Mouse (Mus musculus) hindbrain, postnatal 0 days (tissue): ENCODE measurements around the gene Actn4. TPM values are rescaled to one million over a fixed set of nuclear protein-coding genes. Genes with fewer than 3 reads are reported as not detected.
A peak's percentile ranks its signal among the peaks of the same experiment; 100 is the strongest.
"Not testable (repeated sequence)": the region's sequence is repeated elsewhere in the genome, so short reads cannot be mapped to it uniquely, and the experiment has no call there.

Source experiments
- ATAC-seq: fragments of 200-750 bp; cut with Nextera tagmentation; 2 replicates; pipeline ENCODE4 v1.8.0; 2017; ENCODE audit warnings: mild to moderate bottlenecking, moderate TSS enrichment, moderate library complexity
- DNase-seq: peaks from one replicate; pipeline ENCODE4 v3.0.0-alpha.2; 2015; ENCODE audit warnings: low spot score
- H3K27ac ChIP-seq: fragments of 300-500 bp; sonication (generic); 2 replicates; pipeline ENCODE4 v1.5.1; 2014; ENCODE audit warnings: mild to moderate bottlenecking
- H3K27me3 ChIP-seq: fragments of 300-500 bp; sonication (generic); 2 replicates; pipeline ENCODE4 v1.6.1; 2014; ENCODE audit warnings: low read length, mixed read lengths; ENCODE audit not compliant: insufficient read depth
- H3K36me3 ChIP-seq: fragments of 300-500 bp; sonication (generic); 2 replicates; pipeline ENCODE4 v1.6.1; 2014; ENCODE audit warnings: low read length, mixed read lengths; ENCODE audit not compliant: insufficient read depth
- H3K4me1 ChIP-seq: fragments of 300-500 bp; sonication (generic); 2 replicates; pipeline ENCODE4 v1.6.1; 2014; ENCODE audit warnings: antibody characterized with exemption, low read length, mixed read lengths; ENCODE audit not compliant: insufficient read depth
- H3K4me2 ChIP-seq: fragments of 300-500 bp; sonication (generic); 2 replicates; pipeline ENCODE4 v1.6.1; 2014; ENCODE audit warnings: low read depth, mild to moderate bottlenecking, low read length, moderate library complexity, mixed read lengths
- H3K4me3 ChIP-seq: fragments of 300-500 bp; sonication (generic); 2 replicates; pipeline ENCODE4 v1.5.1; 2014; ENCODE audit warnings: low read length
- H3K9ac ChIP-seq: fragments of 300-500 bp; sonication (generic); replicated peaks from 2 replicates; pipeline ENCODE4 v1.6.1; 2014; ENCODE audit warnings: mild to moderate bottlenecking, low read length, moderate library complexity, mixed read lengths
- H3K9me3 ChIP-seq: fragments of 300-500 bp; sonication (generic); 2 replicates; pipeline ENCODE4 v1.6.1; 2016; ENCODE audit warnings: low read length, mixed read lengths
- CTCF ChIP-seq: IDR thresholded peaks from 2 replicates; pipeline ENCODE4 v1.5.1; 2016; ENCODE audit warnings: antibody characterized with exemption, control low read depth, low read depth
- WGBS: fragments of 180-500 bp; shearing (Covaris S2); extraction: QIAGEN DNeasy Blood & Tissue Kit; methylation state at CpG from one replicate; pipeline ENCODE4 v1.1.7; 2014; 5-methylcytosine and 5-hydroxymethylcytosine counted together
- polyA plus RNA-seq: library from polyadenylated mRNA; unstranded; fragments of >200 nt; fragmentation: Nextera tagmentation; extraction: Ambion mirVana; gene quantifications from 2 replicates; pipeline ENCODE4 v1.2.1, GENCODE M21; 2015
- total RNA-seq: library from RNA; depleted of rRNA; stranded (reverse); fragments of >200 nt; gene quantifications from 2 replicates; pipeline ENCODE4 v1.2.3, GENCODE M21; 2014

Actn4 gene
- total and polyA plus RNA-seq, 2 experiments from 2014 or later: 85.7 to 114 TPM

DNA sequence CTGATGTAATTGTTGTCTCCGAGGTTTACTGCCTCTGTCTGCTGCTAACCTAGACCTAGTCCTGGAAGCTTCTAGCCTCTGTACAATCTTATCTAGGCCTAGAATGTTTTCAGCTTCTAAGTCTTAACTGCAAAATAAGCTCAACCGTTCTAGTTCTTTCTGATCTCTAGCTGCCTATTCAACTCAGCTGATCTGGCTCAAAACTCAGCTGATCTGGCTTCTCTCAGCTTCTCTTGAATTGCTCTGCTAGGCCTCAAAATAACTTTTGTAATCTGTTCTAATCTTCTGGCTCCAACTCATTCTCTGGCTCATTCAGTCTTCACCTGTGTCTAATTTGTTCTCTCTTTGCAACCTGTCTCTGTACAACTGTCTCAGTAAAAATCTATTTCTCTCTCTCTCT, 87.6 kb downstream of the Actn4 start:
- Histone ChIP-seq H3K9ac (no peak overlapping the region), H3K4me2 (no peak overlapping the region), H3K27ac (no peak overlapping the region), H3K27me3 (no peaks in the 10 kb centered on the region), H3K4me1 (no peaks in the 10 kb centered on the region), H3K9me3 (no peaks in the 10 kb centered on the region), H3K4me3 (no peak overlapping the region), H3K36me3 (no peaks in the 10 kb centered on the region)
- no peak for DNase-seq
- WGBS: 88% methylated on average over 2 of the region's 2 CpGs
- no peak for ATAC-seq
- no peak for TF ChIP-seq CTCF

DNA sequence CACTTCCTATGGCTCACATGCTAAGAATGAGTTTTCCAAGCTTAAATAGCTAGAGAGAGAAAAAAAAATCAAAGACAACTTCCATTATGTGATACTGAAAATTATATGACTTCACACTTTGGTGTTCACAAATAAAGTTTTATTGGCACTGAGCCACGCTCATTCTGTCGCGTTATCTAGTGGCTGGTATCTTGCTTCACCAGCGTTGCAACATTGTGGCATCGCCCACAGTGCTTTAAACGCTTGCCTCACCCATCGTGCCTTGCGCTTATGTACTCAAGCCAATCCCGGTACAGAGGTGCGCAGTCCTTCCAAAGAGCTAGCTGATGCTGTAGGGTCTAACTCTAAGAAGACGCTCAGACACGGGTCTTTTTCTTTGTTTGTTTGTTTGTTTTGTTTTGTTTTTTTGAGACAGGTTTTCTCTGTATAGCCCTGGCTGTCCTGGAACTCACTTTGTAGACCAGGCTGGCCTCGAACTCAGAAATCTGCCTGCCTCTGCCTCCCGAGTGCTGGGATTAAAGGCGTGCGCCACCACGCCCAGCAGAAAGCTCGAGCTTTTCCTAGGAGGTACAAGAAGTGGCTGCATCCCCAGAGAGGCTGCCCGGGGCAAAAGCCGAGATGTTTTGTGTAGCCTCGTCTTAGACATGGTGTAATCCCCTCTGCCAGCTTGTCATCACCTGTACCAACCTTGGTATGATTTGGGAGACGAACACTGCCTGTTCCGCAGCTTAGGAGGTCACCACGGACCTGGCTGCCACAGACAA, 91.1 kb downstream of the Actn4 start:
- Histone ChIP-seq H3K9me3 (no peaks in the 10 kb centered on the region), H3K4me2 (no peak overlapping the region), H3K27ac (no peak overlapping the region), H3K27me3 (no peaks in the 10 kb centered on the region), H3K4me3 (no peak overlapping the region), H3K9ac (no peak overlapping the region), H3K4me1 (no peaks in the 10 kb centered on the region), H3K36me3 (no peaks in the 10 kb centered on the region)
- 87% methylated on average over 24 of the region's 24 CpGs for WGBS
- DNase-seq: no peak
- ATAC-seq: no peak
- no peak for TF ChIP-seq CTCF

DNA sequence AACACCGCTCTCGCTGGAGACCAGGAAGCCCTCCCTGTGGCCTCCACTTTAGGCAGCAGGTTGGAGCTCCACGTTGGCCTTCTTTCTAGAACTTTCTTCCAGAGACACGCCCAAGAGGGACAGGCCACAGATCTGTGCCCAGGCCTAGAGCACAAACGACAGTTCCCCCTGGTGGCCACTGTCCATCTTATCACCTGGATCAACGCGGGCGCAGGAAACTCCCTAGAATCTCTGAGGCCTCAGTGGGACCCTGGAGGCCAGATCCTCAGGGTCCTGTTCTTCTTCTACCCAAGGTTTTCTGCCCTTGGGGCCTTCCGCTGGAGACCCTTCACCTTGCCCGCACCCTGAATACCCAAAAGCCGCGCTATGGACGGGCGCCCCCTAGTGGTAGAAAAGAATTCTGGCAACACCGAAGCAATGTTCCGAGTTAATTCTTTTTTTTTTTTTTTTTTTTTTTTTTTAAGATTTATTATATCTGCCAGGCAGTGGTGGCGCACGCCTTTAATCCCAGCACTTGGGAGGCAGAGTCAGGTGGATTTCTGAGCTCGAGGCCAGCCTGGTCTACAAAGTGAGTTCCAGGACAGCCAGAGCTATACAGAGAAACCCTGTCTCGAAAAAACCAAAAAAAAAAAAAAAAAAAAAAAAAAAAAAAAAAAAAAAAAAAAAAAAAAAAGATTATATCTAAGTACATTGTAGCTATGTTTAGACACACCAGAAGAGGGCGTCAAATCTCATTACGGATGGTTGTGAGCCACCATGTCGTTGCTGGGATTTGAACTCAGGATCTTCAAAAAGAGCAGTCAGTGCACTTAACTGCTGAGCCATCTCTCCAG, 94.4 kb downstream of the Actn4 start:
- TF ChIP-seq CTCF: peak; percentile 72
- 27% methylated on average over 23 of the region's 23 CpGs for WGBS
- H3K36me3 ChIP-seq, H3K4me1 ChIP-seq, H3K9me3 ChIP-seq, H3K4me3 ChIP-seq, H3K9ac ChIP-seq, H3K27ac ChIP-seq, H3K27me3 ChIP-seq: not testable (repeated sequence)
- 0 out of 2 replicates have a peak overlapping the region, but pooled peaks have one; percentile 16 for H3K4me2 ChIP-seq
- ATAC-seq (peak; percentile 57), DNase-seq (peak; percentile 71)

- no peak for DNase-seq
- Histone ChIP-seq H3K27me3 (no peaks in the 10 kb centered on the region), H3K4me1 (no peaks in the 10 kb centered on the region), H3K36me3 (no peaks in the 10 kb centered on the region), H3K4me2 (no peak overlapping the region), H3K4me3 (no peak overlapping the region), H3K9ac (no peak overlapping the region), H3K9me3 (no peaks in the 10 kb centered on the region), H3K27ac (no peak overlapping the region)
- WGBS: 94% methylated on average over 28 of the region's 28 CpGs
- peak; percentile 28; the same call in 1 of the 2 replicates for ATAC-seq
- no peak for TF ChIP-seq CTCF
Measured at GRCm38 (mm10) chr7:28866769-28867507, 95.2 kb downstream of the Actn4 start.

GRCm38 (mm10) chr7:28865481-28866300, 96.4 kb downstream of the Actn4 start:
- H3K4me1 ChIP-seq: no peaks in the 10 kb centered on the region

GRCm38 (mm10) chr7:28864288-28864750, 97.8 kb downstream of the Actn4 start:
- H3K9me3 ChIP-seq: no peaks in the 10 kb centered on the region
- no peaks in the 10 kb centered on the region for H3K27me3 ChIP-seq
- DNase-seq (no peak), ATAC-seq (no peak)
- TF ChIP-seq CTCF: no peak
- no peak overlapping the region for H3K9ac ChIP-seq
- H3K4me3 ChIP-seq: no peak overlapping the region
- no peak overlapping the region for H3K27ac ChIP-seq
- no peak overlapping the region for H3K4me2 ChIP-seq
- no peaks in the 10 kb centered on the region for H3K4me1 ChIP-seq
- 23% methylated on average over 9 of the region's 9 CpGs for WGBS
- H3K36me3 ChIP-seq: no peaks in the 10 kb centered on the region

More at GRCm38 (mm10) chr7:28865481-28866300, 96.4 kb downstream of the Actn4 start:
- no peaks in the 10 kb centered on the region for H3K36me3 ChIP-seq
- H3K27me3 ChIP-seq: no peaks in the 10 kb centered on the region
- no peaks in the 10 kb centered on the region for H3K9me3 ChIP-seq
- peak overlapping the region; percentile 11; the same call in 1 of the 2 replicates for H3K4me3 ChIP-seq
- peak; percentile 41; the same call in 1 of the 2 replicates for TF ChIP-seq CTCF
- WGBS: 47% methylated on average over 33 of the region's 33 CpGs
- peak overlapping the region; percentile 38 for H3K4me2 ChIP-seq
- DNase-seq: peak; percentile 70
- no peak overlapping the region for H3K9ac ChIP-seq
- H3K27ac ChIP-seq: no peak overlapping the region
- peak; percentile 53 for ATAC-seq
